Mouse (Mus musculus): ENCODE measurements at regions not wholly inside any gene's neighbourhood (a gene's known extent, or its start where the extent isn't known, plus 50 kb on each side); places are given as distances from the start of the nearest gene placed in this dataset.
A peak's percentile ranks its signal among the peaks of the same experiment; 100 is the strongest.

- no peaks in the 10 kb centered on the region for H3K36me3 ChIP-seq (ENCODE audit: insufficient read depth, low read length)
- H3K27me3 ChIP-seq (replicated peaks; ENCODE audit: insufficient read depth, low read length) = no peaks in the 10 kb centered on the region
- no peak overlapping the region for H3K27ac ChIP-seq (ENCODE audit: low read length)
- H3K4me3 ChIP-seq (ENCODE audit: low read depth, low read length) = no peak overlapping the region
- no peaks in the 10 kb centered on the region for H3K9me3 ChIP-seq (ENCODE audit: low read length)
- 46% methylated on average over 8 of the region's 8 CpGs for WGBS
- H3K4me1 ChIP-seq (ENCODE audit: insufficient read depth, low read depth, low read length) = no peaks in the 10 kb centered on the region
- peak; percentile 28 for ATAC-seq
- DNase-seq (ENCODE audit: low spot score) = peak; percentile 25
- no peak overlapping the region for H3K4me2 ChIP-seq (replicated peaks; ENCODE audit: low read depth, low read length)
- no peak for TF ChIP-seq EP300 (IDR thresholded peaks at IDR 0.05)
- TF ChIP-seq CTCF (IDR thresholded peaks at IDR 0.05) = no peak
- H3K9ac ChIP-seq (replicated peaks; ENCODE audit: low read depth) = no peak overlapping the region
Measured at GRCm38 (mm10) chr9:68402176-68402845, 251.3 kb upstream of the Rora start.

DNA sequence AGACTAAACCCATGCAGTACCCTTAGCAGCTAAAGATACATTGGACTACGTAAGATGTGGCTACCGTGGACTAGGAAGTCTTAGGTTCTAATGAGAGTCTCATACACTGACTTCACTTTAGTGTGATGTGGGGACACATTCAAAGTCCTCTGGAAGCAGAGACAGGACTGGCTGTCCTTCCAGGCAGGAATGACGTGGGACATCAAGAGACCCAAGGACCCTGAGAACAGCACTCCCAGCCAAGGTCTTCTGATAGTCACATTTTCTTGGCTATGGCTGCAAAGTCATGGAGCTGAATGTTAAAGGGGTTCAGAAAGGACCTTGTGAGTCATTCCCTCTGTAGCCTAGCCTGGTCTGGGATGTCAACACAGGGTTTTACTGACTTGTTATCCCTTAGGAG is 250.6 kb upstream of the Rora start:
- Histone ChIP-seq H3K27me3 (replicated peaks; ENCODE audit: insufficient read depth, low read length) (no peaks in the 10 kb centered on the region), H3K9me3 (ENCODE audit: low read length) (no peaks in the 10 kb centered on the region), H3K27ac (ENCODE audit: low read length) (no peak overlapping the region), H3K4me3 (ENCODE audit: low read depth, low read length) (no peak overlapping the region), H3K9ac (replicated peaks; ENCODE audit: low read depth) (no peak overlapping the region), H3K4me2 (replicated peaks; ENCODE audit: low read depth, low read length) (no peak overlapping the region), H3K36me3 (ENCODE audit: insufficient read depth, low read length) (no peaks in the 10 kb centered on the region), H3K4me1 (ENCODE audit: insufficient read depth, low read depth, low read length) (no peaks in the 10 kb centered on the region)
- 83% methylated on average over 3 of the region's 3 CpGs for WGBS
- TF ChIP-seq EP300 (IDR thresholded peaks at IDR 0.05) (no peak), CTCF (IDR thresholded peaks at IDR 0.05) (no peak)
- DNase-seq (ENCODE audit: low spot score) (no peak), ATAC-seq (no peak)

- Histone ChIP-seq H3K36me3 (ENCODE audit: insufficient read depth, low read length) (no peaks in the 10 kb centered on the region), H3K4me2 (replicated peaks; ENCODE audit: low read depth, low read length) (no peak overlapping the region), H3K27me3 (replicated peaks; ENCODE audit: insufficient read depth, low read length) (no peaks in the 10 kb centered on the region), H3K9me3 (ENCODE audit: low read length) (no peaks in the 10 kb centered on the region), H3K9ac (replicated peaks; ENCODE audit: low read depth) (no peak overlapping the region), H3K4me3 (ENCODE audit: low read depth, low read length) (no peak overlapping the region), H3K27ac (ENCODE audit: low read length) (no peak overlapping the region), H3K4me1 (ENCODE audit: insufficient read depth, low read depth, low read length) (no peaks in the 10 kb centered on the region)
- DNase-seq (ENCODE audit: low spot score) = no peak
- TF ChIP-seq EP300 (IDR thresholded peaks at IDR 0.05) = no peak
- no peak for TF ChIP-seq CTCF (IDR thresholded peaks at IDR 0.05)
- 64% methylated on average over 4 of the region's 4 CpGs for WGBS
- no peak for ATAC-seq
Measured at GRCm38 (mm10) chr9:68403516-68403915, 250.1 kb upstream of the Rora start.

GRCm38 (mm10) chr9:68409786-68410185 is 243.8 kb upstream of the Rora start:
- no peaks in the 10 kb centered on the region for H3K9me3 ChIP-seq (ENCODE audit: low read length)
- WGBS = 82% methylated on average over 3 of the region's 3 CpGs
- no peak overlapping the region for H3K27ac ChIP-seq (ENCODE audit: low read length)
- no peaks in the 10 kb centered on the region for H3K27me3 ChIP-seq (replicated peaks; ENCODE audit: insufficient read depth, low read length)
- H3K36me3 ChIP-seq (ENCODE audit: insufficient read depth, low read length) = no peaks in the 10 kb centered on the region
- no peak overlapping the region for H3K9ac ChIP-seq (replicated peaks; ENCODE audit: low read depth)
- no peak for DNase-seq (ENCODE audit: low spot score)
- no peaks in the 10 kb centered on the region for H3K4me1 ChIP-seq (ENCODE audit: insufficient read depth, low read depth, low read length)
- no peak overlapping the region for H3K4me2 ChIP-seq (replicated peaks; ENCODE audit: low read depth, low read length)
- no peak for ATAC-seq
- no peak for TF ChIP-seq CTCF (IDR thresholded peaks at IDR 0.05)
- TF ChIP-seq EP300 (IDR thresholded peaks at IDR 0.05) = no peak
- H3K4me3 ChIP-seq (ENCODE audit: low read depth, low read length) = no peak overlapping the region

DNA sequence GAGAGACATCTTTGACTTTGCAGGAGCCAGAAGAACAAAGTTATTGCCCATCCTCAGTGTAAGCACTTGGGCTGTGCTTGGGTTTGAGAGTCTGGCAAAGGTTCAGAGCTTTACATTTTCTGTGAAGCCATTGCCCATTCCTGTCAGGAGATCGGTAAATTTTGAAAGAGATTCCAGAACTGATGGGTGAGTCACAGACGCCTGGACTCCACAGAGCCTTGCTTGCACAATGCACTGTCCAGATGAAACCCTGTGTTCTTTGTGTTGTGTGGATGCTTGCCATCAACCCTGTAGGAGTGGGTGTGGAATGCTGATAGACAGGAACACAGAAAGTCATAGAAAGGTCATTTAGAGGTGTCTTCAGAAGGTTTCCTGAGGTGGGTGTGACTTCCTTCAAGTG is 227.3 kb upstream of the Rora start:
- Histone ChIP-seq H3K36me3 (ENCODE audit: insufficient read depth, low read length) (no peaks in the 10 kb centered on the region), H3K4me3 (ENCODE audit: low read depth, low read length) (no peak overlapping the region), H3K27ac (ENCODE audit: low read length) (no peak overlapping the region), H3K9ac (replicated peaks; ENCODE audit: low read depth) (no peak overlapping the region), H3K9me3 (ENCODE audit: low read length) (no peaks in the 10 kb centered on the region), H3K4me1 (ENCODE audit: insufficient read depth, low read depth, low read length) (no peaks in the 10 kb centered on the region), H3K4me2 (replicated peaks; ENCODE audit: low read depth, low read length) (no peak overlapping the region), H3K27me3 (replicated peaks; ENCODE audit: insufficient read depth, low read length) (no peaks in the 10 kb centered on the region)
- WGBS = 55% methylated on average over 2 of the region's 2 CpGs
- DNase-seq (ENCODE audit: low spot score) (no peak), ATAC-seq (no peak)
- TF ChIP-seq CTCF (IDR thresholded peaks at IDR 0.05) (no peak), EP300 (IDR thresholded peaks at IDR 0.05) (no peak)

DNA sequence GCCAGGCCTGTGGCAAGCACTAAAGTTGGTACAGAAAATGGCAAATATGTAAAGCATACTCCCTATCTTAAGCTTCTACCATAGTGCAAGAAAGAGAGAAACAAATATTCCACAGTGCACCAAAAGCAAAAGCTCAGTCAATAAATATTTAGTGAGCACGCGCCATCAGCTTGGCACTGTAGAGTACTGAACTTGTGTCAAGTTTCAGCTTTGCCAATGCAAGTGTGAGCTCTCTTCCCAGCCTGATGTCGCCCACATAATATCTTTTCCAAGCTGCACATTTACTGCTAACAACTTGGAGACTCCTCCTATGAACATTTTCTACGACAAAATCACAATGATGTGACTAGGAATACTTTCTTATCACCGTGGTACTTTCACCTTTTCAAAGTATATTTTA is 190.8 kb upstream of the Rora start:
- Histone ChIP-seq H3K27ac (ENCODE audit: low read length) (no peak overlapping the region), H3K36me3 (ENCODE audit: insufficient read depth, low read length) (no peaks in the 10 kb centered on the region), H3K4me2 (replicated peaks; ENCODE audit: low read depth, low read length) (no peak overlapping the region), H3K9me3 (ENCODE audit: low read length) (no peaks in the 10 kb centered on the region), H3K27me3 (replicated peaks; ENCODE audit: insufficient read depth, low read length) (no peaks in the 10 kb centered on the region), H3K4me3 (ENCODE audit: low read depth, low read length) (no peak overlapping the region), H3K4me1 (ENCODE audit: insufficient read depth, low read depth, low read length) (no peaks in the 10 kb centered on the region), H3K9ac (replicated peaks; ENCODE audit: low read depth) (no peak overlapping the region)
- TF ChIP-seq CTCF (IDR thresholded peaks at IDR 0.05) = no peak
- no peak for TF ChIP-seq EP300 (IDR thresholded peaks at IDR 0.05)
- WGBS = 81% methylated on average over 5 of the region's 5 CpGs
- ATAC-seq = no peak
- no peak for DNase-seq (ENCODE audit: low spot score)

All from lung, postnatal 0 days (tissue).